Mouse (Mus musculus): ENCODE measurements around the gene Gm35315. TPM values are rescaled to one million over a fixed set of nuclear protein-coding genes. Genes with fewer than 3 reads are reported as not detected.

The Gm35315 gene
- polyA plus RNA-seq (2017; shearing (Covaris generic)) = 3.5 TPM

GRCm38 (mm10) chr5:110094030-110094846, at the start of gene Gm35315:
Gene Gm35315 (minus strand): TSS chr5:110094420.

GRCm38 (mm10) chr5:110135293-110136086, 41.3 kb upstream of the Gm35315 start, which contains the start of gene Chfr:
Gene Chfr (plus strand): TSS chr5:110135842.

GRCm38 (mm10) chr5:110109991-110110441, 15.8 kb upstream of the Gm35315 start, which contains the start of gene Zfp605:
Gene Zfp605 (plus strand): TSS chr5:110110092.

GRCm38 (mm10) chr5:110107581-110108304, 13.5 kb upstream of the Gm35315 start, which contains the start of gene Gtpbp6:
Gene Gtpbp6 (minus strand): TSS chr5:110108197.

GRCm38 (mm10) chr5:110099656-110100580, 5.7 kb upstream of the Gm35315 start, which contains the start of gene Plcxd1:
Gene Plcxd1 (plus strand): TSS chr5:110099969.

GRCm38 (mm10) chr5:110072413-110072812, 21.8 kb downstream of the Gm35315 start, which contains the start of gene Gm17655:
Gene Gm17655 (minus strand): TSS chr5:110072513.

Other genes with a start within 250 kb of the Gm35315 start
- gene Gm15446, start 171.0 kb downstream of the Gm35315 start, polyA plus RNA-seq (2017; shearing (Covaris generic)) = 19.4 TPM
- 34.7 TPM for gene Zfp932, start 97.9 kb downstream of the Gm35315 start, polyA plus RNA-seq (2017; shearing (Covaris generic))
- 11.9 TPM for gene Gm17655, start 21.9 kb downstream of the Gm35315 start, polyA plus RNA-seq (2017; shearing (Covaris generic))
- gene Plcxd1, start 5.5 kb upstream of the Gm35315 start, polyA plus RNA-seq (2017; shearing (Covaris generic)) = 3.2 TPM
- gene Gtpbp6, start 13.8 kb upstream of the Gm35315 start, polyA plus RNA-seq (2017; shearing (Covaris generic)) = 54.6 TPM
- gene Zfp605, start 15.7 kb upstream of the Gm35315 start, polyA plus RNA-seq (2017; shearing (Covaris generic)) = 5.3 TPM
- gene Chfr, start 41.4 kb upstream of the Gm35315 start, polyA plus RNA-seq (2017; shearing (Covaris generic)) = 93.9 TPM
- gene Golga3, start 82.3 kb upstream of the Gm35315 start, polyA plus RNA-seq (2017; shearing (Covaris generic)) = 44.8 TPM
- 13.7 TPM for gene Ankle2, start 136.6 kb upstream of the Gm35315 start, polyA plus RNA-seq (2017; shearing (Covaris generic))
- 30.1 TPM for gene Pgam5, start 175.5 kb upstream of the Gm35315 start, polyA plus RNA-seq (2017; shearing (Covaris generic))
- gene Pxmp2, start 191.8 kb upstream of the Gm35315 start, polyA plus RNA-seq (2017; shearing (Covaris generic)) = 6.4 TPM
- gene Pole, start 191.9 kb upstream of the Gm35315 start, polyA plus RNA-seq (2017; shearing (Covaris generic)) = 6.0 TPM
- not detected for gene P2rx2, start 248.8 kb upstream of the Gm35315 start, polyA plus RNA-seq (2017; shearing (Covaris generic))